Mouse (Mus musculus): ENCODE results near the gene Zcchc24. TPM values are rescaled to one million over a fixed set of nuclear protein-coding genes. Genes with fewer than 3 reads are reported as not detected.

Zcchc24 gene
- polyA plus RNA-seq, 1 experiment from 2014 or later, result 22.4 TPM

DNA sequence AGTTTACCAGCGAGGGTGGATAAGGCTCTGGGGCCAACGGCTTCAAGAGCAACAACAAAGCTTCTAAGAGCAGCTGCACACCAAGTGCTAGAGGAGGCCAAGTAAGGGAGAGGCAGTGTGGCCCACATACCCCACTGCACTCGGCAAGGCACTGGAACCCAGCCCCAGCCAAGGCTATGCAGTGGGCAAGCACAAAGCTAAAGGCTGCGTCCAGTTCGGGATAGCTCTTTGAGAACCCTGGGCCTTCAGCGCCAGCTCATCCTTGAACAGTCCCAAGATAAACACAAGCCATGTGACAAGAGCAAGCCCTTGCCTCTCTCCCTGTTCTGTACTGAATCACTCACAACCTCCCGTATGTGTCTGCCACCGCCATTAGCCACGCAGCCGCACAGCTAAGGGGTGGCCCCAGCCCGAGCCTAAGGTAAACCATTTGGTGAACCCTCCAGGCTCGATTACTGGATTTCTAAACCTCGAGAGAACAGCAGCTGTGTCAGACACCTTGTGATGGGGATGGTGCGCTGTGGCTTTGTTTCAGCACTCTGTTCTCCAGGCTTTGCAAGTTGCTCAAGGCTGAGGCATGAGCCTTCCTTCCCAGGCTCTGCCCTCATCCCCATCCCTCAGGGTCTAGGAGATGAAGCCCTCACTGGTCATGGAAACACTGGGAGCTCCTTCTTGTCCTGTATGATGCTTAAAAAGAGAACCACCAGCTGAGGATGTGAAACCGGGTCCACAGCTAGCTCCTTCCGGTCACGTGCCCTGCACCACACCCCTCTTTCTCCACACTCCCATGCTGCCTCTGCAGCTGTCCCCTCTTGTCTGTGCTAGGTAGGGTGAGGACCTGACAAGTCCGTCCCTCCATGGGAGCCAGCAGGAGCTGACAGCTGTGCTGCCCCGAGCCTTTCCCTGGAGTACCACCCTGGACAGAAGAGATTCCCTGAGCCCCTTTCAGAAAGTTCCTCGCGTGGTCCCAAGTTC lies 21.6 kb downstream of the Zcchc24 start:
- no peak overlapping the region for H3K4me3 ChIP-seq
- WGBS, result 62% methylated on average over 21 of the region's 21 CpGs
- H3K9ac ChIP-seq, result no peak overlapping the region
- no peak overlapping the region for H3K4me2 ChIP-seq
- ATAC-seq (replicated peaks; ENCODE audit: insufficient number of reproducible peaks, insufficient read depth, low FRiP score, low read depth), result no peak
- no peaks in the 10 kb centered on the region for H3K27me3 ChIP-seq
- H3K36me3 ChIP-seq, result peaks cover 18% of the 10 kb centered on the region; the same call in 1 of the 2 replicates
- H3K9me3 ChIP-seq (replicated peaks), result no peaks in the 10 kb centered on the region
- H3K4me1 ChIP-seq (replicated peaks), result peaks cover 76% of the 10 kb centered on the region
- H3K27ac ChIP-seq, result no peak overlapping the region

- Histone ChIP-seq H3K9me3 (replicated peaks) (no peaks in the 10 kb centered on the region), H3K27ac (peak overlapping the region; percentile 69; the same call in 1 of the 2 replicates), H3K4me3 (no peak overlapping the region), H3K4me2 (no peak overlapping the region), H3K9ac (no peak overlapping the region), H3K27me3 (no peaks in the 10 kb centered on the region), H3K36me3 (peaks cover 11% of the 10 kb centered on the region; the same call in 1 of the 2 replicates), H3K4me1 (replicated peaks) (peaks cover 79% of the 10 kb centered on the region)
- 83% methylated on average over 6 of the region's 6 CpGs for WGBS
- no peak for ATAC-seq (replicated peaks; ENCODE audit: insufficient number of reproducible peaks, insufficient read depth, low FRiP score, low read depth)
Measured at GRCm38 (mm10) chr14:25746371-25746770, 22.5 kb downstream of the Zcchc24 start.

- Histone ChIP-seq H3K4me1 (replicated peaks) (peaks cover 79% of the 10 kb centered on the region), H3K4me2 (no peak overlapping the region), H3K9me3 (replicated peaks) (no peaks in the 10 kb centered on the region), H3K9ac (peak overlapping the region; percentile 7; the same call in 1 of the 2 replicates), H3K36me3 (peaks cover 8% of the 10 kb centered on the region; the same call in 1 of the 2 replicates), H3K27ac (peak overlapping the region; percentile 69), H3K4me3 (no peak overlapping the region), H3K27me3 (no peaks in the 10 kb centered on the region)
- no peak for ATAC-seq (replicated peaks; ENCODE audit: insufficient number of reproducible peaks, insufficient read depth, low FRiP score, low read depth)
- WGBS, result 39% methylated on average over 11 of the region's 11 CpGs
Measured at GRCm38 (mm10) chr14:25745365-25746184, 23.3 kb downstream of the Zcchc24 start.

- Histone ChIP-seq H3K4me2 (no peak overlapping the region), H3K4me3 (no peak overlapping the region), H3K9me3 (replicated peaks) (no peaks in the 10 kb centered on the region), H3K27me3 (no peaks in the 10 kb centered on the region), H3K4me1 (replicated peaks) (peaks cover 77% of the 10 kb centered on the region), H3K36me3 (peaks cover 8% of the 10 kb centered on the region; the same call in 1 of the 2 replicates), H3K27ac (peak overlapping the region; percentile 28), H3K9ac (no peak overlapping the region)
- no peak for ATAC-seq (replicated peaks; ENCODE audit: insufficient number of reproducible peaks, insufficient read depth, low FRiP score, low read depth)
- 59% methylated on average over 5 of the region's 5 CpGs for WGBS
Measured at GRCm38 (mm10) chr14:25742943-25743342, 25.9 kb downstream of the Zcchc24 start.

DNA sequence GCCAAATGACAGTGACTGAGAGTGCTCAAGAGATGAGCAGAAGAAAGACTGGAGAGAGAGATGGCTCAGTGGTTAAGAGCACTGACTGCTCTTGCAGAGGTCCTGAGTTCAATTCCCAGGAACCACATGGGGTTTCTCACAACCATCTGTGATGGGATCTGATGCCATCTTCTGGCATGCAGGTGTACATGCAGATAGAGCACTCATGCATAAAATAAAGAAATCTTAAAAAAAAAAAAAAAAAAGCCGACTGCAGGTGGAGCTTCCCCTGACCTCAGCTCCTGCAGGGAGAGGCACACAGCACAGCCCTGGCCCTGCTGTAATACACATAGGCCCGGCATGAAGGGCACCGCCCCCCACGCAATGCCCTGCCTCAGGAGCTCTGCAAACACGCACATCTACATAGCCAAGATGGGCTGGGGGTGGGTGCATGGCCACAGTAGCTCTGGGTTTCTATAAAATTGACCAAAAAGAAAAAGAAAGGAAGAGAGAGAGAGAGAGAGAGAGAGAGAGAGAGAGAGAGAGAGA lies 26.9 kb downstream of the Zcchc24 start:
- 75% methylated on average over 5 of the region's 5 CpGs for WGBS
- Histone ChIP-seq H3K4me3 (no peak overlapping the region), H3K9ac (no peak overlapping the region), H3K36me3 (peaks cover 8% of the 10 kb centered on the region; the same call in 1 of the 2 replicates), H3K9me3 (replicated peaks) (no peaks in the 10 kb centered on the region), H3K27ac (no peak overlapping the region), H3K4me2 (no peak overlapping the region), H3K27me3 (no peaks in the 10 kb centered on the region), H3K4me1 (replicated peaks) (peaks cover 77% of the 10 kb centered on the region)
- no peak for ATAC-seq (replicated peaks; ENCODE audit: insufficient number of reproducible peaks, insufficient read depth, low FRiP score, low read depth)

- Histone ChIP-seq H3K9me3 (replicated peaks) (no peaks in the 10 kb centered on the region), H3K4me1 (replicated peaks) (peaks cover 77% of the 10 kb centered on the region), H3K4me3 (no peak overlapping the region), H3K36me3 (peaks cover 3% of the 10 kb centered on the region; the same call in 1 of the 2 replicates), H3K27ac (no peak overlapping the region), H3K9ac (no peak overlapping the region), H3K4me2 (no peak overlapping the region), H3K27me3 (no peaks in the 10 kb centered on the region)
- WGBS, result 67% methylated on average over 3 of the region's 3 CpGs
- ATAC-seq (replicated peaks; ENCODE audit: insufficient number of reproducible peaks, insufficient read depth, low FRiP score, low read depth), result no peak
Measured at GRCm38 (mm10) chr14:25741211-25741610, 27.6 kb downstream of the Zcchc24 start.

GRCm38 (mm10) chr14:25739957-25740565 lies 28.8 kb downstream of the Zcchc24 start:
- Histone ChIP-seq H3K4me3 (no peak overlapping the region), H3K4me1 (replicated peaks) (peaks cover 77% of the 10 kb centered on the region), H3K9me3 (replicated peaks) (no peaks in the 10 kb centered on the region), H3K27me3 (no peaks in the 10 kb centered on the region), H3K9ac (no peak overlapping the region), H3K27ac (no peak overlapping the region), H3K36me3 (peaks cover 3% of the 10 kb centered on the region; the same call in 1 of the 2 replicates), H3K4me2 (no peak overlapping the region)
- no peak for ATAC-seq (replicated peaks; ENCODE audit: insufficient number of reproducible peaks, insufficient read depth, low FRiP score, low read depth)
- 80% methylated on average over 4 of the region's 4 CpGs for WGBS

GRCm38 (mm10) chr14:25738591-25739001 lies 30.2 kb downstream of the Zcchc24 start:
- WGBS, result 3% methylated on average over 14 of the region's 14 CpGs

DNA sequence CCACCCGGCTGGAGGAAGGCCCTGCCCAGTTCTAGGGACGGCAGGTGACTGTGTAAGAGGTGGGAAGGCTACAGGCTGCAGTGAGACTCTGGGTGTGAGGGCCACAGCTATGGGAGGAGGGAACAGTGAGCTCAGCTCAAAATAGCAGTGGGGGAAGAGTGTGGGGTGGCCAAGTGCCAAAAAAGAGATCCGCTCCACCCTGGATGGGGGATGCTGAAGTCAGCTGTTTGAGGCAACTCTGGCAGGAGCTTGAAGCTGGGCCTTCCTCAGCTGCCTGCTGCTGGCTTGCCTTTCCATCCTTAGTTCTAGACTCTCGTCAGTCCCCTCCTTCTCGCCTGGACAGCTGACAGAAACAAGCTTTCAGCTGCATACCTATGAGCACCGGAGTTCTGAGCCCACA lies 32.2 kb downstream of the Zcchc24 start:
- no peaks in the 10 kb centered on the region for H3K27me3 ChIP-seq
- H3K36me3 ChIP-seq, result no peaks in the 10 kb centered on the region
- H3K9me3 ChIP-seq (replicated peaks), result no peaks in the 10 kb centered on the region
- H3K4me2 ChIP-seq, result 0 out of 2 replicates have a peak overlapping the region, but pooled peaks have one; percentile 7
- no peak overlapping the region for H3K4me3 ChIP-seq
- H3K27ac ChIP-seq, result peak overlapping the region; percentile 94
- peak; percentile 85 for ATAC-seq (replicated peaks; ENCODE audit: insufficient number of reproducible peaks, insufficient read depth, low FRiP score, low read depth)
- H3K4me1 ChIP-seq (replicated peaks), result peaks cover 74% of the 10 kb centered on the region
- 13% methylated on average over 6 of the region's 6 CpGs for WGBS
- H3K9ac ChIP-seq, result 0 out of 2 replicates have a peak overlapping the region, but pooled peaks have one; percentile 22

More at GRCm38 (mm10) chr14:25738591-25739001, 30.2 kb downstream of the Zcchc24 start:
- Histone ChIP-seq H3K27me3 (no peaks in the 10 kb centered on the region), H3K27ac (peak overlapping the region; percentile 94), H3K4me1 (replicated peaks) (peaks cover 85% of the 10 kb centered on the region), H3K9me3 (replicated peaks) (no peaks in the 10 kb centered on the region), H3K9ac (no peak overlapping the region), H3K4me2 (no peak overlapping the region; the same call in 1 of the 2 replicates), H3K4me3 (no peak overlapping the region), H3K36me3 (no peaks in the 10 kb centered on the region)
- peak; percentile 69 for ATAC-seq (replicated peaks; ENCODE audit: insufficient number of reproducible peaks, insufficient read depth, low FRiP score, low read depth)

- peaks cover 69% of the 10 kb centered on the region for H3K4me1 ChIP-seq (replicated peaks)
- H3K9me3 ChIP-seq (replicated peaks), result no peaks in the 10 kb centered on the region
- peak overlapping the region; percentile 94 for H3K27ac ChIP-seq
- no peaks in the 10 kb centered on the region for H3K36me3 ChIP-seq
- ATAC-seq (replicated peaks; ENCODE audit: insufficient number of reproducible peaks, insufficient read depth, low FRiP score, low read depth), result no peak
- H3K4me2 ChIP-seq, result 0 out of 2 replicates have a peak overlapping the region, but pooled peaks have one; percentile 5
- H3K4me3 ChIP-seq, result no peak overlapping the region
- no peaks in the 10 kb centered on the region for H3K27me3 ChIP-seq
- peak overlapping the region; percentile 22; the same call in 1 of the 2 replicates for H3K9ac ChIP-seq
- 65% methylated on average over 3 of the region's 3 CpGs for WGBS
Measured at GRCm38 (mm10) chr14:25736140-25736539, 32.7 kb downstream of the Zcchc24 start.

Measured in heart, embryonic 15.5 days (tissue).